Mouse (Mus musculus) gastrocnemius, adult 8-10 months (tissue): ENCODE results near the gene Rnf135. TPM values are rescaled to one million over a fixed set of nuclear protein-coding genes. Genes with fewer than 3 reads are reported as not detected.
"Not testable (repeated sequence)": the region's sequence is repeated elsewhere in the genome, so short reads cannot be mapped to it uniquely, and the experiment has no call there.

Experiments
- DNase-seq, 2 experiments: peaks; one replicate each; pipeline ENCODE4 v3.0.0; 2022; ENCODE audit warnings: low spot score in 2 of 2
- total RNA-seq, 4 experiments: library from RNA; stranded (reverse); gene quantifications; 2 replicates each; pipeline ENCODE4 v1.2.4; 2022

Gene Rnf135
- total RNA-seq, 4 experiments from 2014 or later = 1.6 to 2.8 (median 2.4) TPM

- no peak for DNase-seq
These were observed 22.6 kb upstream of the Rnf135 start for GRCm38 (mm10) chr11:80161041-80161440.

GRCm38 (mm10) chr11:80163362-80164116 lies 20.1 kb upstream of the Rnf135 start:
- no peak for DNase-seq

GRCm38 (mm10) chr11:80164224-80164623 lies 19.4 kb upstream of the Rnf135 start:
- DNase-seq = no peak

- no peak for DNase-seq
These were observed 15.5 kb upstream of the Rnf135 start for GRCm38 (mm10) chr11:80168121-80168520.

- no peak for DNase-seq
These were observed 14.9 kb upstream of the Rnf135 start for GRCm38 (mm10) chr11:80168611-80169249.

- DNase-seq = no peak
These were observed 14.0 kb upstream of the Rnf135 start for GRCm38 (mm10) chr11:80169629-80170028.

- DNase-seq = no peak
These were observed 13.3 kb upstream of the Rnf135 start for GRCm38 (mm10) chr11:80170351-80170750.

- no peak for DNase-seq
These were observed 11.8 kb upstream of the Rnf135 start for GRCm38 (mm10) chr11:80171884-80172283.

- no peak for DNase-seq
These were observed 9.5 kb upstream of the Rnf135 start for GRCm38 (mm10) chr11:80173963-80174670.

- no peak for DNase-seq
These were observed 6.4 kb upstream of the Rnf135 start for GRCm38 (mm10) chr11:80176911-80177895.

- no peak for DNase-seq
These were observed 5.3 kb upstream of the Rnf135 start for GRCm38 (mm10) chr11:80178316-80178715.

GRCm38 (mm10) chr11:80181021-80181749 lies 2.5 kb upstream of the Rnf135 start:
- DNase-seq = no peak

- DNase-seq = not testable (repeated sequence)
These were observed 472 bp upstream of the Rnf135 start for GRCm38 (mm10) chr11:80183054-80183704.

- DNase-seq = no peak
These were observed 950 bp downstream of the Rnf135 start for GRCm38 (mm10) chr11:80184531-80185071.

- not testable (repeated sequence) for DNase-seq
These were observed 1.9 kb downstream of the Rnf135 start for GRCm38 (mm10) chr11:80185441-80185976.

GRCm38 (mm10) chr11:80190280-80190679 lies 6.6 kb downstream of the Rnf135 start:
- DNase-seq = no peak

GRCm38 (mm10) chr11:80193827-80194226 lies 10.2 kb downstream of the Rnf135 start:
- DNase-seq = no peak

- no peak for DNase-seq
These were observed 12.7 kb downstream of the Rnf135 start for GRCm38 (mm10) chr11:80196351-80196750.

GRCm38 (mm10) chr11:80199316-80199715 lies 15.7 kb downstream of the Rnf135 start:
- no peak for DNase-seq
